Mouse (Mus musculus) hindbrain, embryonic 16.5 days (tissue): ENCODE data around the gene Nr6a1. TPM values are rescaled to one million over a fixed set of nuclear protein-coding genes. Genes with fewer than 3 reads are reported as not detected.

Experiments
- microRNA-seq: library from miRNA; unstranded; fragments of <30 nt; microRNA quantifications from one replicate; pipeline ENCODE4, GENCODE M21; 2017
- polyA plus RNA-seq: library from polyadenylated mRNA; unstranded; fragments of >200 nt; fragmentation: Nextera tagmentation; extraction: Ambion mirVana; gene quantifications from 2 replicates; pipeline ENCODE4 v1.2.1, GENCODE M21; 2015

Gene Nr6a1
- polyA plus RNA-seq, 1 experiment from 2014 or later: 2.4 TPM

Small RNAs within 50 kb of the gene (microRNA-seq; reads per million reads assigned to microRNA genes)
- 181 reads per million, percentile 57 among the genes with 10 or more reads in this experiment for gene Mir181a-2
- gene Mir181b-2: 796 reads per million, percentile 76 among the genes with 10 or more reads in this experiment

Other genes starting within 250 kb of the Nr6a1 start
- gene Nr5a1, start 213.1 kb downstream of the Nr6a1 start, polyA plus RNA-seq: 0.16 TPM in 1 of 2 replicates, not detected in the other
- 4.4 and 6.9 TPM in 2 replicates for gene Olfml2a, start 4.3 kb upstream of the Nr6a1 start, polyA plus RNA-seq
- gene Wdr38, start 69.8 kb upstream of the Nr6a1 start, polyA plus RNA-seq: 1.5 and 1.7 TPM in 2 replicates
- gene Arpc5l, start 77.7 kb upstream of the Nr6a1 start, polyA plus RNA-seq: 140 and 152 TPM in 2 replicates
- 497 and 554 TPM in 2 replicates for gene Rpl35, start 77.9 kb upstream of the Nr6a1 start, polyA plus RNA-seq
- gene Golga1, start 137.9 kb upstream of the Nr6a1 start, polyA plus RNA-seq: 27.1 and 30.2 TPM in 2 replicates